Mouse (Mus musculus) embryo, embryonic 10 days (tissue): ENCODE results near the gene Tmem102.

Source experiments
- DNase-seq: peaks from one replicate; pipeline ENCODE4 v3.0.0-alpha.2; 2015; ENCODE audit warnings: low spot score

Tmem102 gene

GRCm38 (mm10) chr11:69787306-69787705 is 18.1 kb downstream of the Tmem102 start:
- DNase-seq, result no peak

DNA sequence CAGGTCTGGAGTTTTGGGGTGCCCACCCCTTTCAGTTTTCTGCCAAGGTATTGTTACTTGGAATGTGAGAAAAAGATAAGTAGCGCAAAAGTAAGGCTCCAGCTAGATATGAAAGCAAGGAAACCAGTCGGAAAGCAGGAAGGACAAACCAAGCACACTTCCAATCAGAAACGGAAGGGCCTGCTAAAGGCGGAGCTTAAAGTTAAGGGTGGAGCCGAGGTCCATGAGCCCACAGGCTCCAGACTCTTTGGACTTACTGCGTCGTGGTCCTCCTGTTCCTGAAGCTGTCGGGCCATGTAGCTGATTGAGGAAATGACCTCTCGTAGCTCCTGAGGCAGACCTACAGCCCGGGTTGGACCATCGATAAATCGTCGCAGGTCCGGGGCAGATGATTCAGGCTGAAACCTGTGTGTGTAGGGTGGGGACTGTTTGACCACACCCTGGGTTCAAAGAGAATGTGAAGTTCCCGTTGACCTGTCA is 20.6 kb downstream of the Tmem102 start:
- no peak for DNase-seq

- no peak for DNase-seq
Measured at GRCm38 (mm10) chr11:69781828-69782227, 23.6 kb downstream of the Tmem102 start.

- DNase-seq, result no peak
Measured at GRCm38 (mm10) chr11:69778985-69779384, 26.4 kb downstream of the Tmem102 start.

- no peak for DNase-seq
Measured at GRCm38 (mm10) chr11:69778258-69778982, 27.0 kb downstream of the Tmem102 start.

- no peak for DNase-seq
Measured at GRCm38 (mm10) chr11:69777504-69778257, 27.7 kb downstream of the Tmem102 start.

- DNase-seq, result no peak
Measured at GRCm38 (mm10) chr11:69776488-69776887, 28.9 kb downstream of the Tmem102 start.

DNA sequence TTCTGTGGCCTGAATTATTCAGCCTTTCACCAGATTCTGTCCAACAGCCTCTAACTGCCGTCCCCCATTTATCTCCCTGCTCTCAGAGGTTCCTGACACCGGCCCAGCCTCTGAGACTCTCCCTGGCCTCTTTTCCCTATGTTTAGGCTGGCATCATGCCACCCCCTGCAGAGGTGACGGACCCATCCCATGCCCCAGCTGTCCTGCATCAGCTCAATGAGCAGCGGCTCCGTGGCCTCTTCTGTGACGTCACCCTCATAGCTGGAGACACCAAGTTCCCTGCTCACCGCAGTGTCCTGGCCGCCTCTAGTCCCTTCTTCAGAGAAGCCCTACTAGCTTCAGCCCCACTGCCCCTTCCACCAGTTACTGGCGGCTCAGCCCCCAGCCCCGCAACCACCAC is 29.7 kb downstream of the Tmem102 start:
- DNase-seq, result no peak

- DNase-seq, result no peak
Measured at GRCm38 (mm10) chr11:69774961-69775360, 30.5 kb downstream of the Tmem102 start.

- DNase-seq, result no peak
Measured at GRCm38 (mm10) chr11:69767625-69767909, 37.9 kb downstream of the Tmem102 start.

- no peak for DNase-seq
Measured at GRCm38 (mm10) chr11:69766872-69767624, 38.4 kb downstream of the Tmem102 start.

GRCm38 (mm10) chr11:69766126-69766609 is 39.3 kb downstream of the Tmem102 start:
- DNase-seq, result peak; percentile 34

- DNase-seq, result peak; percentile 38
Measured at GRCm38 (mm10) chr11:69765221-69766125, 40.0 kb downstream of the Tmem102 start, which contains the start of gene Zbtb4. Zbtb4 (plus strand) TSS chr11:69765912.

DNA sequence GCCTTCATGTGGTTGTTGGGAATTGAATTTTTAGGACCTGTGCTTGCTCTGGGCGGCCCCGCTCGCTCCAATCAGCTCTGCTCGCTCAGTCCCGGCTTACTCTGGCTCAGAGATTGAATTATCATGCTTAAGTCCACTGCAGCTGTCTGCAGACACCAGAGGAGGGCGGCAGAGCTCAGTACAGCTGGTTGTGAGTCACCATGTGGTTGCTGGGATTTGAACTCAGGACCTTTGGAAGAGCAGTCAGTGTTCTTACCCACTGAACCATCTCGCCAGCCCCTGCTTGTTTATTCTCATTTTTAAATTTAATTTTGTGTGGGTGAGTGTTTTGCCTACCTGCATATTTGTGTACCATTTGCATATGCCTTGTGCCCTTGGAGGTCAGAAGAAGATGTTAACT is 41.9 kb downstream of the Tmem102 start:
- peak; percentile 29 for DNase-seq

DNA sequence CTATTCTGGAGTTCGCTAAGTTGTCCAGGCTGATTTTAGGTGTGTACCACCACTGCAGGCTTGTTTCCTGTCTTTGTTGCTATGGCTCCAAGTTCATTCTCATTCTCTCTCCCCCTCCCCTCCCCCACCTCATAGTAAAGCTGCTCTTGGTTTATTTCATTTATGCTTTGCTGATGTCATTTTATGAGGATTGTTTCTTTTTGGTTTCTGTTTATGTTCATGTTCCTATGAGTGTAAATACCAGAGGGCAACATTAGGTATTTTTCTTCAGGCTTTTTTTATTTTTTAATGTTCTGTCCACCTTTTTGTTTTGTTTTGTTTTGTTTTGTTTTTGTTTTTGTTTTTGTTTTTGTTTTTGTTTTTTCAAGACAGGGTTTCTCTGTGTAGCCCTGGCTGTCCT is 43.6 kb downstream of the Tmem102 start, which contains the start of gene Slc35g3:
Gene Slc35g3 (minus strand): TSS at position 101 of the 400 bp plus-strand sequence.
- no peak for DNase-seq

GRCm38 (mm10) chr11:69760901-69761200 is 44.6 kb downstream of the Tmem102 start:
- DNase-seq, result no peak

GRCm38 (mm10) chr11:69760160-69760900 is 45.1 kb downstream of the Tmem102 start:
- no peak for DNase-seq

DNA sequence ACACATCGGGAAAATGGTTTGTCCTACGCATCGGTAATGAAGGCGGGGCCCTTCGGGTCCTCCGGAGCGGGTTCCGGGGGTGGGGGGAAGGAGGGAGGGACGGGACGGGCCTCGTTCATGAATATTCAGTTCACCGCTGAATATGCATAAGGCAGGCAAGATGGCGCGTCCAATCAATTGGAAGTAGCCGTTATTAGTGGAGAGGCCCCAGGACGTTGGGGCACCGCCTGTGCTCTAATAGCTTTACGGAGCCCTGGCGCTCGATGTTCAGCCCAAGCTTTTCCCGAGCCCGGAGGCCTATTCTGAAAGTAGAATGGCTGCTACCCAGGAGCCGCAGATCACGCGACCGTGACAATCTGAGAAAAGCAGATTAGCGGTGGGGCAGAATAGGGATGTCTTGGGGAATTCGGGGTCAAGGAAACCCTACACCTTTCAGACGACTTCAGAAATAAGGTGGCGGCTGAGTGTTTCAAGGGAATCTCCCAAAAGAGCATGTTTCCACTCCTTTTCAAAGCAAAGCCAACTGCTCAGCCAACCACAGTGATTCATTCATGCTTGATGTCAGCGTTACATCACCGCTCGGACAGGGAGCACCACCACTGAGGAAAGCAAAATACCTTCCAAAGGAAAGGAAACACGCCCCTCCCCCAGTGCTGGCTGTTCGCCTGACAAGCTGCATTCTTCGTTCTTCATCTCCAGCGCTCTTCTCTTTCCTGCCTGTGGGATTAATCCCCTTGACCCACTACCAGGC is 46.3 kb downstream of the Tmem102 start:
- DNase-seq, result peak; percentile 96

DNA sequence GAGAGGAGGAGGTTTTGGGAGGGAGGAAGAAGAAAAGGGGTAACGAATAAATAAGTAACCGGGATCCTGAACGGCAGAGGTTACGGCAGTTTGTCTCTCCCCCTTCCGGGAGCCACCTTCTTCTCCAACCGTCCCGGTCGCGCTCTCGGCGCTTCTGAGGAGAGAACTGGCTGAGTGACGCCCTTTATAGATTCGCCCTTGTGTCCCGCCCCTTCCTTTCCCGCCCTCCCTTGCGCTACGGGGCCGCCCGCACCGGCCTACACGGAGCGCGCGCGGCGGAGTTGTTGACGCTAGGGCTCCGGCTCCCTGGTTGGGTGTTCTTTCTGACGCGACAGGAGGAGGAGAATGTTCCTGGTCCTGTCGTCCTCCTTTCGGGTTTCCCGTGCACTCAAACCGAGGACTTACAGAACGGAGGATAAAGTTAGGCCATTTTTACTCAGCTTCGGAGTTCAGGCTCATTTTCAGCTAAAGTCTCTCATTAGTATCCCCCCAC is 46.9 kb downstream of the Tmem102 start, which contains the start of gene Polr2a:
Gene Polr2a (minus strand): TSS at position 160 of the 493 bp plus-strand sequence.
- DNase-seq, result peak; percentile 97

- DNase-seq, result peak; percentile 96
Measured at GRCm38 (mm10) chr11:69758090-69758456, 47.4 kb downstream of the Tmem102 start.
